Mouse (Mus musculus): ENCODE results near the gene Prkag3. TPM values are rescaled to one million over a fixed set of nuclear protein-coding genes. Genes with fewer than 3 reads are reported as not detected.
A peak's percentile ranks its signal among the peaks of the same experiment; 100 is the strongest.

Gene Prkag3
- total and polyA plus RNA-seq, 2 experiments from 2014 or later = not detected

DNA sequence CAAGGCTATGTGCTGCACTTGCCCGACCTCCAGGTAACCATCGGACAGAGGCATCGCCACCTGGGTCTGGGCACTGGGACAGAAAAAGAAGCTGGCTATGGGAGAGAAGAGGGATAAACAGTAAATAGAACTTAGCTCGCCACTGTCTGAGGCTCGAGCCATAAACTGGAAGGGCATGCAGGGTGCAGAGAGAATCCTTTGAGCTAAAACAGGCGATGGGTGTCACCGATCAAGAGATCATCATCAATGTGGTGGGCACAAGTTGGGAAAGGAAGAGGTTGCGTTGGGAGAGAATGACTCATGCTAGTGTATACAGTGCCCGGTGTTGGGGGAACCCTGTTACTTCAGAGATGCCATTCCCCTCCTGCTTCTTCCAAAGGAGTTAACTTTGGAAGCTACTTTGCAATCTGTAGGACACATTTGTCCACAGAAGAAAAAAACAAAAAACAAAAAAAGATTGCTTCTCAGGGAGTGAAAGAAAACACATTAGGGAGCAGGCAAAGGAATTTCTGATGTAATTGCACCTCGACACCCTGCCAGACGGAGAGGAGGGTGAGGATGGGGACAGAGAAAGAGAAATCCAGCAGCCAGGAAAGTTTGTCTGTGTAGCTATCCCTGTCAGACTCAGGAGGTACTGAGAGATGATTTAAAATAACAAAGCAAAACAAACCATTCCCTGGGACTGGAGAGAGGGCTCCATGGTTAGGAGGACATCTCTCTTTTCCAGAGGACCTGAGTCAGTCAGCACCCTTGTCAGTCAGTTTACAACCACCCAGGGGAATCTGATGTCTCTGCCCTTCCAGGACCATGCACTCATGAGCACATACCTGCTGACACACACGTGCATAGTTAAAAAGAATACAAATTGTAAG lies 34.9 kb downstream of the Prkag3 start:
- no peak overlapping the region for H3K27ac ChIP-seq (ENCODE audit: low read depth, low read length)
- ATAC-seq (no peak), DNase-seq (no peak)
- WGBS = 32% methylated on average over 12 of the region's 12 CpGs
- H3K4me1 ChIP-seq (ENCODE audit: insufficient read depth) = peaks cover 5% of the 10 kb centered on the region; the same call in 1 of the 2 replicates
- no peak for TF ChIP-seq CTCF (IDR thresholded peaks at IDR 0.05; ENCODE audit: low read depth)
- H3K9ac ChIP-seq = no peak overlapping the region
- H3K36me3 ChIP-seq (ENCODE audit: insufficient read depth) = no peaks in the 10 kb centered on the region
- H3K4me2 ChIP-seq (ENCODE audit: low read depth) = peak overlapping the region; percentile 50
- H3K27me3 ChIP-seq (ENCODE audit: insufficient read depth, low read length) = peaks cover 5% of the 10 kb centered on the region; the same call in 1 of the 2 replicates
- H3K9me3 ChIP-seq (ENCODE audit: low read length) = no peaks in the 10 kb centered on the region
- peak overlapping the region; percentile 26 for H3K4me3 ChIP-seq (ENCODE audit: low read depth, low read length)

DNA sequence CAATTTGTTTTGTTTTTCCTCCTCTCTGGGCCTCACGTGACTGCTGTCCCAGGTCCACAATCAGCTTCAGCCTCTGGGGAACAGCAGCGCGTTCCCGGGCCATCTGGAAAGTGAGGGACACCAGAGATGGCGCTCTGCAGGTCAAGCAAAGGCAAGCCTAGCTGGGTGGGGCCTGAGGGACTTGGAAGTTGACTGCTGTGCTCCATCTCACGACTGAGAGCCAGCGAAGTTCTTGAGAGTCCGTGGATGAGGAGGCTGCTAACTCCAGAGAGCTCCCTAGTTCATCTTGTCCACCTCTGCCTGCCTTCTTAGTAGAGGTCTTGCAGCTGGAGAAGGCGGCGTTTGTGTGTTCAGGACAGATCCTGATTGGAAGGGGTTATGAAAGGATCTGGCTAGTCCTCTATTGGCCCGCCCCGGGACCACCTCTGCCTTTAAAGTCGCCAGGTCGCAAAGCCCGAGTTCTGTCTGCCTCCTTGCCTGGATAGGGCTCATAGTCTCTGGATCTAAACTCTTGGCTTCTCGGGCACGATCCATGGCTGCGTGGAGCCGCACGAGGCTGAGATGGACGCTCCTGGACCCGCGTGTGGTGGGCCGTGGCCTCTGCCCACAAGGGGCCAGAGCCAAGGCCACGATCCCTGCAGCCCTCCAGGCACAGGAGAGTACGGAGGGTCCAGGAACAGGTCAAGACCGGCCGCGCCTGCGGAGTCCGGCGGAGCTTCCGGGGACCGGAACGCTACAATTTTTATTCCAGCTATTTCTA lies 35.7 kb downstream of the Prkag3 start, which contains the start of gene Cyp27a1:
Gene Cyp27a1 (plus strand): TSS at position 476 of the 760 bp plus-strand sequence.
- ATAC-seq (peak; percentile 18; the same call in 1 of the 2 replicates), DNase-seq (no peak)
- Histone ChIP-seq H3K9ac (no peak within 1 kb of the TSS), H3K27ac (ENCODE audit: low read depth, low read length) (no peak within 1 kb of the TSS), H3K27me3 (ENCODE audit: insufficient read depth, low read length) (peaks cover 5% of the 10 kb centered on the region; the same call in 1 of the 2 replicates), H3K4me1 (ENCODE audit: insufficient read depth) (peaks cover 5% of the 10 kb centered on the region; the same call in 1 of the 2 replicates), H3K36me3 (ENCODE audit: insufficient read depth) (no peaks in the 10 kb centered on the region), H3K4me2 (ENCODE audit: low read depth) (peak within 1 kb of the TSS; percentile 50), H3K9me3 (ENCODE audit: low read length) (no peaks in the 10 kb centered on the region), H3K4me3 (ENCODE audit: low read depth, low read length) (peak within 1 kb of the TSS; percentile 26)
- TF ChIP-seq CTCF (IDR thresholded peaks at IDR 0.05; ENCODE audit: low read depth) = no peak
- 4% methylated on average over 35 of the region's 35 CpGs for WGBS

DNA sequence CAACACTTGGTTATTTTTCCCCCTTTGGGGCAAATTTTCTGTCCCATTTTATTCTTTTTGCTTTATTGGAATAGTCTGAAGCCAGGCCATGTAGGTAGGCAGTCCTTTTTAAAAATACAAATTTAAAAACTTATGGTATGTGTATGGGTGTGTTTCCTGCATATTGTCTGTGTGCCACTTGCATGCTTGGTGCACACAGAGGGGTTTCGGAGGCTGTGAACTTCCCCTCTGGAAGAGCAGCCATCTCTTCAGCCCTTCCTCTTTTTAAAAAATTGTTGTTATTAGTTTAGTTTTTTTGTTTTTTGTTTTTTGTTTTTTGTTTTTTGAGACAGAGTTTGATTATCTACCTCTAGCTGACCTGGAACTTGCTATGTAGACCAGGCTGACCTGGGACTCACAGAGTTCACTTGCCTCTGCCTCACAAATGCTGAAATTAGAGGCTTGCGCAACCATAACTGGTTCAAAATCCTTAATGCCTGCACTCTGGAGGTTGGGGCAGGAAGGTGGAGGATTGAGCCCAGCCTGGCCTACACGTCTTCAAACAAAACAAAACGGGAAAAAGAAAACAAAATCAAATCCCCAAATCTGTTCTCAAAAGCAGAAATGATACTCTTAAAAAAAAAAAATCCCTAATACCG lies 36.4 kb downstream of the Prkag3 start:
- ATAC-seq = no peak
- Histone ChIP-seq H3K36me3 (ENCODE audit: insufficient read depth) (no peaks in the 10 kb centered on the region), H3K9me3 (ENCODE audit: low read length) (no peaks in the 10 kb centered on the region), H3K4me2 (ENCODE audit: low read depth) (peak overlapping the region; percentile 50; the same call in 1 of the 2 replicates), H3K9ac (no peak overlapping the region), H3K27me3 (ENCODE audit: insufficient read depth, low read length) (peaks cover 5% of the 10 kb centered on the region; the same call in 1 of the 2 replicates), H3K4me3 (ENCODE audit: low read depth, low read length) (no peak overlapping the region), H3K27ac (ENCODE audit: low read depth, low read length) (no peak overlapping the region), H3K4me1 (ENCODE audit: insufficient read depth) (peaks cover 5% of the 10 kb centered on the region; the same call in 1 of the 2 replicates)
- 41% methylated on average over 5 of the region's 5 CpGs for WGBS
- DNase-seq = no peak
- no peak for TF ChIP-seq CTCF (IDR thresholded peaks at IDR 0.05; ENCODE audit: low read depth)

DNA sequence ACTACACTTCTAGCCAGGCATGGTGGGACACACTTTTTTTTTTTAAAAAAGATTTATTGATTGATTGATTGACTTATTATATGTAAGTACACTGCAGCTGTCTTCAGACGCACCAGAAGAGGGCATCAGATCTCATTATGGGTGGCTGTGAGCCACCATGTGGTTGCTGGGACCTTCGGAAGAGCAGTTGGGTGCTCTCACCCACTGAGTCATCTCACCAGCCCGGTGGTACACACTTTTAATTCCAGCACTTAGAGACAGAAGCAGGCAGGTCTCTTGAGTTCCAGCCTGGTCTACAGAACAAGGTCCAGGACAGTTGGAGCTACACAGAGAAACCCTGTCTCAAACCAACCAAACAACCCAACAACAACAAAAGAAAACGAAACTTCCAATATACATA lies 37.0 kb downstream of the Prkag3 start:
- Histone ChIP-seq H3K4me3 (ENCODE audit: low read depth, low read length) (no peak overlapping the region), H3K27ac (ENCODE audit: low read depth, low read length) (no peak overlapping the region), H3K4me1 (ENCODE audit: insufficient read depth) (peaks cover 5% of the 10 kb centered on the region; the same call in 1 of the 2 replicates), H3K27me3 (ENCODE audit: insufficient read depth, low read length) (peaks cover 5% of the 10 kb centered on the region; the same call in 1 of the 2 replicates), H3K9ac (no peak overlapping the region), H3K4me2 (ENCODE audit: low read depth) (no peak overlapping the region), H3K36me3 (ENCODE audit: insufficient read depth) (no peaks in the 10 kb centered on the region), H3K9me3 (ENCODE audit: low read length) (no peaks in the 10 kb centered on the region)
- TF ChIP-seq CTCF (IDR thresholded peaks at IDR 0.05; ENCODE audit: low read depth) = no peak
- 83% methylated on average over 4 of the region's 4 CpGs for WGBS
- DNase-seq (no peak), ATAC-seq (no peak)

DNA sequence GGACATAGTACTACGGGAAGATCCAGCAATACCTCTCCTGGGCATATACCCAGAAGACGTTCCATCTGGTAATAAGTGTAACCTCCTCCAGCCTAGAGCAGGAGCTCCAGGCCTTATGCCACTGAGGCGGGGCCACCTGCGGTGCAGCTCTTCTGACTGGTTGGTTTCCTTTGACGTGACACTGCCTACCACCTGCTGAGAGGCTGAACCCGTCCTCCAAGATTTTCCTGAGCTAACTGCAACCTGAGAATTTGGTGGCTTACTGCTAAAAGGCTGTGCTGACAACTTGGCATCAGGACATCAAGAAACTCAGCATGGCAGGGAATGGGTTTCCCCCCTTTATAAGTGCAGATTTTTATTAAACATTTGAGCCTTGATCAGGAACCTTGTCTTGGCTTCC lies 39.5 kb downstream of the Prkag3 start:
- ATAC-seq = no peak
- H3K36me3 ChIP-seq (ENCODE audit: insufficient read depth) = no peaks in the 10 kb centered on the region
- H3K4me3 ChIP-seq (ENCODE audit: low read depth, low read length) = no peak overlapping the region
- peaks cover 5% of the 10 kb centered on the region; the same call in 1 of the 2 replicates for H3K27me3 ChIP-seq (ENCODE audit: insufficient read depth, low read length)
- no peak for DNase-seq
- no peak overlapping the region for H3K27ac ChIP-seq (ENCODE audit: low read depth, low read length)
- 46% methylated on average over 6 of the region's 6 CpGs for WGBS
- H3K4me2 ChIP-seq (ENCODE audit: low read depth) = no peak overlapping the region
- TF ChIP-seq CTCF (IDR thresholded peaks at IDR 0.05; ENCODE audit: low read depth) = no peak
- no peaks in the 10 kb centered on the region for H3K9me3 ChIP-seq (ENCODE audit: low read length)
- no peak overlapping the region for H3K9ac ChIP-seq
- H3K4me1 ChIP-seq (ENCODE audit: insufficient read depth) = peaks cover 5% of the 10 kb centered on the region; the same call in 1 of the 2 replicates

DNA sequence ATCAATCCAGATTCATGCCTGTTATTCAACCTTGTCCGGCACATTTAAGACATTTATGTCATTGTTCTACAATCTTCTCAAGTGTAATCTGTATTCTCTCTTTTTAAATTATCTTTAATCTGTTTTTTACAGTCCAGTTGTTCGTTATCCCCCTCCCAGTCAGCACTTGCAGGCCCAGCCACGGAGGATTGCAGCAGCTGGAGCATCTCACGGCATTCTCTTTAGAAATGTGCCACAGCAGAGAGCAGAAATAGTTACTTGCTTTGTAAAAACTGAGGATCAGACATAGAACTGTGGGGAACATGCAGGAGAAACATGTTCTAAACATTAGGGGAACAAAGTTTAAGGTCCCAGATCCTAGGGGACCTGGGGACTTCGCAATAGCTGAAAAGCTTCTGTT lies 44.0 kb downstream of the Prkag3 start:
- Histone ChIP-seq H3K4me3 (ENCODE audit: low read depth, low read length) (no peak overlapping the region), H3K9ac (no peak overlapping the region), H3K27ac (ENCODE audit: low read depth, low read length) (no peak overlapping the region), H3K9me3 (ENCODE audit: low read length) (no peaks in the 10 kb centered on the region), H3K27me3 (ENCODE audit: insufficient read depth, low read length) (no peaks in the 10 kb centered on the region), H3K4me1 (ENCODE audit: insufficient read depth) (no peaks in the 10 kb centered on the region), H3K36me3 (ENCODE audit: insufficient read depth) (peaks cover 5% of the 10 kb centered on the region), H3K4me2 (ENCODE audit: low read depth) (no peak overlapping the region)
- no peak for TF ChIP-seq CTCF (IDR thresholded peaks at IDR 0.05; ENCODE audit: low read depth)
- 81% methylated on average over 5 of the region's 5 CpGs for WGBS
- ATAC-seq (no peak), DNase-seq (no peak)

Measured in forebrain, postnatal 0 days (tissue).